Mouse (Mus musculus) bone marrow, adult 2 months (tissue): ENCODE measurements around the gene Larp1. TPM values are rescaled to one million over a fixed set of nuclear protein-coding genes. Genes with fewer than 3 reads are reported as not detected.
"Not testable (repeated sequence)": the region's sequence is repeated elsewhere in the genome, so short reads cannot be mapped to it uniquely, and the experiment has no call there.

ENCODE experiments used
- H3K27ac ChIP-seq: fragments of 200-500 bp; 2 replicates; pipeline ENCODE4 v1.5.1; 2012; ENCODE audit warnings: low read depth, mild to moderate bottlenecking, control low read depth, inconsistent platforms, low read length; ENCODE audit not compliant: control insufficient read depth, poor library complexity, insufficient read depth
- H3K4me1 ChIP-seq: fragments of 200-500 bp; 2 replicates; pipeline ENCODE4 v1.6.1; 2011; ENCODE audit warnings: low read length; ENCODE audit not compliant: control insufficient read depth, insufficient read depth
- H3K4me3 ChIP-seq: fragments of 200-500 bp; replicated peaks from 2 replicates; pipeline ENCODE3; 2011; ENCODE audit warnings: mild to moderate bottlenecking, low read depth, low read length, control low read depth; ENCODE audit not compliant: control insufficient read depth
- CTCF ChIP-seq: fragments of 200-500 bp; IDR thresholded peaks from 2 replicates; pipeline ENCODE4 v1.5.1; 2011; ENCODE audit warnings: low read length, control low read depth; ENCODE audit not compliant: control insufficient read depth, insufficient read depth
- POLR2A ChIP-seq: fragments of 200-500 bp; IDR thresholded peaks from 2 replicates; pipeline ENCODE4 v1.6.1; 2011; ENCODE audit warnings: low read depth, mild to moderate bottlenecking, control low read depth, low read length, borderline replicate concordance; ENCODE audit not compliant: control insufficient read depth
- WGBS: fragments of 180-500 bp; shearing (Covaris S2); methylation state at CpG from one replicate; pipeline ENCODE4 v1.1.7; 2018; 5-methylcytosine and 5-hydroxymethylcytosine counted together
- polyA plus RNA-seq: library from polyadenylated mRNA; stranded (reverse); fragments of >200 nt; gene quantifications from 2 replicates; pipeline ENCODE4 v1.2.4, GENCODE M21; 2011; ENCODE audit warnings: low replicate concordance; ENCODE audit not compliant: missing spikeins, insufficient read depth, insufficient read length

The Larp1 gene
- polyA plus RNA-seq, 1 experiment: 28.2 TPM

DNA sequence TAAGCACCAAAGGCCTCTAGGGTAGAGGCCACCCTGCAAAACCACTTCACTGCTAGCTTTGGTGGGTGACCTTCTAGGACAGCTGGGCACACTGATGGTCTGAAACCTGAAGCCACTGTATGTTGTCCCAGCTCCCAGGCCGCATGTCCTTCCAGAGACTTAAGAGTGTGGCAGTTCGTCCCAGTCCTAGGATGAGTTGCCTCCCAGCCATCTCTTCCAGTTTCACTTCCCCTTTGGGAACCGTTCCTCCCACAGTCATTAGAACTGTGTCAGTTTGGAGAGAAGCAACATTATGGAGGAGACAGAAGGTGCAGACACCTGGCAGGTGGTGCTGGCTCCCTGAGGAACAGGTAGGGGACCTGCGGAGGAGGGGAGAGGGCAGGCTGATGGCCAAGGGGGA, 83.7 kb downstream of the Larp1 start:
- H3K4me1 ChIP-seq: peaks cover under 1% of the 10 kb centered on the region
- H3K4me3 ChIP-seq: peak overlapping the region; percentile 5
- 12% methylated on average over 4 of the region's 4 CpGs for WGBS
- TF ChIP-seq CTCF: no peak
- TF ChIP-seq POLR2A: no peak
- H3K27ac ChIP-seq: no peak overlapping the region

DNA sequence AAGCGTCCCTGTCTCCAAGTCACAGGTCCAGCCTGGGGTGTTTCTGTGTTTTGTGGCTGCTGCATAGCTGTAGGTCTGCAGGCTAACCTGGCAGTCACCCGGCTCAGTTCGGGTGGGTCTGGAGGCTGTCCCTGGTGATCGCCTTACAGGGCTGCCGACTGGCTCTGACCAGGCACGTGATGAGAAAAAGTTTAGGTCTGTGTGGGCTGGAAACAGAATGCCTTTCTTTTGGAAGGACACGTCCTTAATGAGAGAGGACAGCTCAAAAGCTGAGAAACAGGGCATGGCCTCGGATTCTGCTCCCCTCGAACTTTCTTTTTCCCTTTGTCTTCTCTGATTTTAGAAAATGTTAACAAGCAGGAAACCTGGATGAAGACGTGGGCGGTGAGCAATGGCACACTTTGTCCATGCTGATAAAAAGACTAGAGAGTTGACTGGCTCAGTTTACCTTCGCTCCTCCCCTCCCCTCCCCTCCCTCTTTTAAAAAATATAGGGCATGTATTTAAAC, 84.2 kb downstream of the Larp1 start, which contains the start of gene Gm12248:
Gm12248 (minus strand) TSS at position 114 of the 508 bp plus-strand sequence.
- no peak for TF ChIP-seq CTCF
- WGBS: 17% methylated on average over 12 of the region's 12 CpGs
- Histone ChIP-seq H3K4me1 (peaks cover 2% of the 10 kb centered on the region), H3K27ac (no peak within 1 kb of the TSS), H3K4me3 (peak within 1 kb of the TSS; percentile 5)

DNA sequence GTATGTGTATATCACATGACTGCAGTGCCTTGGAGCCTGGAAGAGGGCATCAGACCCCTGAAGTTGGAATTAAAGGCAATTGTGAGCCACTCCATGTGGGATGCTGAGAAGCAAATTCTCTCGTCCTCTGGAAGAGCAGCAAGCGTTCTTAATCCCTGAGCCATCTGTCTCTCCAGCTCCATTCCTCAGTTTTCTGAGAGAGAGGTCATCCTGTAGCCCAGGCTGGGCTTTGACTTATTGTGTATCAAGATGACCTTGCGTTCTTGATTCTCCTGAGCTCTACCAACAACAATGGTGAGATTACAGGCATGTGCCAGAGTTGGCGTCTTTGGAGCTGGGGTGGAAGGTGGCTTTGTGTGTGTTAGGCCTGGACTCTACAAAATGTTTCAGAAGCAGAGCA, 85.9 kb downstream of the Larp1 start:
- TF ChIP-seq CTCF (no peak), POLR2A (no peak)
- Histone ChIP-seq H3K4me1 (peaks cover 2% of the 10 kb centered on the region), H3K4me3 (no peak overlapping the region), H3K27ac (no peak overlapping the region)
- WGBS: 81% methylated on average over 4 of the region's 4 CpGs

DNA sequence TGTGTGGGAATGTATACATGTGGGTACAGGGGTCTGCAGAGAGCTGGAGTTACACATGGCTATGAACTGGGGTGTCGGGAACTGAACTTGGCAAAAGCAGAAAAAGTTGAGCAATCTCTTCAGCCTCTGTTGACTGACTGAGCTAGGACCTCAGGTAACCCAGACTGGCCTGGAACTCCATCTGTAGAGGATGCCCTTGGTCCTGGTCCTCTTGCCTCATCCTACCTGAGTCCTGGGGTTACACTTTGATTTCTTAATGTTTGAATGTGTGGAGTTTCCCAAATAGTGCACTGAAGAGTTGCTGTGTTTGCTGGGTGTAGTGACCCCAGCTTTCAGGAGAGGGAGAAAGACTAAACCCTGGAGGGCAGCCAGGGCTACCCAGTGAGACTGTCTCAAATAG, 86.7 kb downstream of the Larp1 start:
- 83% methylated on average over 1 of the region's 1 CpGs for WGBS
- Histone ChIP-seq H3K4me3 (no peak overlapping the region), H3K4me1 (peaks cover 2% of the 10 kb centered on the region), H3K27ac (no peak overlapping the region)
- TF ChIP-seq POLR2A (no peak), CTCF (no peak)

DNA sequence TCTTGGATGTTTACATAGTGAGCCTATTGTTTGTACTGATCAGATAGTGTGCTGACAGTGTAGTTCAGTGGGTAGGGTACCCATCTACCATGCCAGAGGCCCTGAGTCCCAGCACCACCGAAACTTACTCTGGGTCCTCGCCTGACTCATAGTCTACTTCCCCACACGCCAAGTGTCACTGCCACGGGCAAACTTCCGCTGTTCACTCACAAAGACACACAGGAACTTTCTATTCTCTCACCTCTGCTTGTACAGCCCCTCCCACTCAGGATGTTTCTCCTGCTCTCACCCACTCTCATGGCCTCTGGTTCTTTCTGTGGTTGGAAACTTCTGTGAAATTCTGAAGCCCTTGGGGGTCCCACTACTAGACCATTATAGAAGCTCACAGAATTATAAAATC, 87.3 kb downstream of the Larp1 start:
- no peak overlapping the region for H3K4me3 ChIP-seq
- WGBS: 10% methylated on average over 5 of the region's 5 CpGs
- peaks cover 2% of the 10 kb centered on the region for H3K4me1 ChIP-seq
- TF ChIP-seq CTCF: no peak
- no peak for TF ChIP-seq POLR2A
- H3K27ac ChIP-seq: no peak overlapping the region

DNA sequence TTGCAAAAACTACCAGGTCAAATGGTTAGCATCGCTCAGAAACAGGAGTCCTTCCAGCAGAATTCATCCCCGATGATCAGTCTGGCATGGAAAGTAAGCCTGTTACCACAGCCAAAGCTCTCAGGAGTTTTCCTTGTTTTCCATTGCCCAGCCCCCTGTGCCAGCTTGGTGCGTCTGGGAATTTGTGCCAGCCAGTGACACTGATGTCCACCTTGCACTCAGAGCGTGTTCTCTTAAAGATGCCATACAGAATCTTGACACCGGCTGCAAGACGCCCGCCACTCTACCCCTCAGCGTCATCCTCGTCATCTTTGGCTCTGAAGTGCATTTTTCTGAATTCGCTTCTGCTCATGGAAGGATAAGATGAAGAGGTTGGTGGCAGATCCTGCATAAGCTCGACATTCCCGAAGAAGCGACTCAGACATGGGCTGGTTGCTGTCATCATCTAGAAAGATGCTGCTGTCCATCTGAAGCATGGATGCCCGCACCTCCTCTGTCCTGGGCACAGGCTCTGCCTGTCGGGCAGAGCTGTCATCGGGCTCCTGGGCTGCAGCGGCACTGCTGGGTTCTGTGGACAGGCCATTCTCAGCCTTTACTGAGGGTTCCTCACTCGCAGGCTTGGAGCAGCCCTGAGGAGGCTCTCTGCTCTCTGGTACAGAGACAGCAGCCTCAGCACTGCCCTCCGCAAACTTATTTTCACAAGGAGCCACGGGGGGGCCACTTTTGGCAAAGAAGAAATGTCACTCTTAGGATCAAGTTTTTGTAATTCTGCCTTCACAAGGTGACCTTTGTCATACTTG, 88.2 kb downstream of the Larp1 start:
- Histone ChIP-seq H3K27ac (no peak overlapping the region; the same call in 1 of the 2 replicates), H3K4me1 (peaks cover 2% of the 10 kb centered on the region), H3K4me3 (no peak overlapping the region)
- WGBS: 73% methylated on average over 20 of the region's 20 CpGs
- TF ChIP-seq POLR2A: no peak
- no peak for TF ChIP-seq CTCF

DNA sequence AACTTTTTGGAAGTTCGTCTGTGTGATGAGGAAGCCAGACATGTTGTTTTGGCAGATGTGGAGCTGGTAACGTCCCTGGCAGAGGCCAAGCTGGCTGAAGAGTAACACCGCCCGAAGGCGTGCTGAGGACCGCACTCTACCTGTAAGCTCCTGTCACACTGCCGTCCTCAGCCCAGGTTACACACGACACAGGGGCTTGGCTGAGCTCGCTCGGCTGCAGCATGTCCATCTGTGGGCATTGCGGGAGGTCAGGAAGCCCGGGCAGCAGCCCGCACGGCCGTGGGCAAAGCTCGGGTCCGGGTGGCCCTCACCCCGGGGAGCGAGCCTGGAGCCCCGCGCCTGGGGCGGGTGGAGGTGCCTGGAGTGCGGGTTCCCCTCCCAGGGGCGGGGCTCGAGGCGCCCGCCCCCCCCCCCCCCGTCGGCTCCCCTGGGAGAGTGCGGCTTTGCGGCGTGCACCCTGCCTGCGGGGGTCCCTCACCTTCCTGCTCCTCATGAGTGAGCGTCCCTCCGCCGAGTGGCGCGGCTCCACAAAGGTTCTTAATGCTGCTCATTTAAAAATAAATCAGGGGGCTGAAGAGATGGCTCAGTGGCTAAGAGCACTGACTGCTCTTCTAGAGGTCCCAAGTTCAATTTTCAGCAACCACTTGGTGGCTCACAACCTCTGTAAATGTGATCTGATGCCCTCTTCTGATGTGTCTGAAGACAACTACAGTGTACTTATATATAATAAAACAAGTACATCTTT, 88.9 kb downstream of the Larp1 start:
- Histone ChIP-seq H3K27ac (no peak overlapping the region; the same call in 1 of the 2 replicates), H3K4me1 (peaks cover 4% of the 10 kb centered on the region), H3K4me3 (peak overlapping the region; percentile 37)
- TF ChIP-seq CTCF: no peak
- no peak for TF ChIP-seq POLR2A
- 8% methylated on average over 37 of the region's 38 CpGs for WGBS

DNA sequence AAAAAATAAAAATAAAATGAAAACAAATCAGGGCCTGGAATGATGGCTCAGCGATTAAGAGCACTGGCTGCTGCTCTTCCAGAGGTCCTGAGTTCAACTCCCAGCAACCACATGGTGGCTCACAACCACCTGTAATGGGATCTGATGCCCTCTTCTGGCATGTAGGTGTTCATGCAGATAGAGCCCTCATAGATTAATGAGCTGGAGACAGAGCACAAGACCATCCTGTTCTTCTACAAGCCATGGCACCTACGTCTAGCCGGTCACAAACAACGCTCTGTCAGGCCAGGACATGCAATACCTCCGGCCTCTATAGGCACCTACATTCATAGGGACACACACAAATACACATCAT, 89.5 kb downstream of the Larp1 start:
- TF ChIP-seq CTCF: peak; percentile 24; the same call in 1 of the 2 replicates
- not testable (repeated sequence) for H3K4me3 ChIP-seq, H3K4me1 ChIP-seq, H3K27ac ChIP-seq
- 72% methylated on average over 5 of the region's 5 CpGs for WGBS
